Mouse (Mus musculus) embryonic facial prominence, embryonic 10.5 days (tissue): ENCODE results near the gene Olfr828. TPM values are rescaled to one million over a fixed set of nuclear protein-coding genes. Genes with fewer than 3 reads are reported as not detected.

Experiments used
- DNase-seq: peaks from one replicate; pipeline ENCODE4 v3.0.0-alpha.2; 2017; ENCODE audit warnings: low spot score
- H3K27ac ChIP-seq: fragments of 300-500 bp; sonication (generic); replicated peaks from 2 replicates; pipeline ENCODE4 v1.5.1; 2016; ENCODE audit warnings: mild to moderate bottlenecking
- H3K27me3 ChIP-seq: fragments of 300-500 bp; sonication (generic); replicated peaks from 2 replicates; pipeline ENCODE4 v1.6.1; 2016; ENCODE audit warnings: low read depth, mild to moderate bottlenecking; ENCODE audit not compliant: poor library complexity, severe bottlenecking
- H3K36me3 ChIP-seq: fragments of 300-500 bp; sonication (generic); replicated peaks from 2 replicates; pipeline ENCODE4 v1.6.1; 2016; ENCODE audit warnings: mild to moderate bottlenecking, moderate library complexity
- H3K4me1 ChIP-seq: fragments of 300-500 bp; sonication (generic); 2 replicates; pipeline ENCODE4 v1.6.1; 2016
- H3K4me3 ChIP-seq: fragments of 300-500 bp; sonication (generic); 2 replicates; pipeline ENCODE4 v1.5.1; 2016; ENCODE audit warnings: mild to moderate bottlenecking, moderate library complexity
- H3K9me3 ChIP-seq: fragments of 300-500 bp; sonication (generic); 2 replicates; pipeline ENCODE4 v1.6.1; 2016; ENCODE audit warnings: mild to moderate bottlenecking
- WGBS: fragments of 180-500 bp; shearing (Covaris S2); methylation state at CpG from one replicate; pipeline ENCODE4 v1.1.7; 2016; 5-methylcytosine and 5-hydroxymethylcytosine counted together
- polyA plus RNA-seq: library from polyadenylated mRNA; unstranded; fragments of >200 nt; fragmentation: Nextera tagmentation; extraction: Ambion mirVana; gene quantifications from 2 replicates; pipeline ENCODE4 v1.2.1, GENCODE M21; 2016

Gene Olfr828
- not detected in 2 replicates for polyA plus RNA-seq

- no peaks in the 10 kb centered on the region for H3K9me3 ChIP-seq
- no peak within 1 kb of the TSS for H3K4me3 ChIP-seq
- no peaks in the 10 kb centered on the region for H3K36me3 ChIP-seq
- no peaks in the 10 kb centered on the region for H3K4me1 ChIP-seq
- DNase-seq = no peak
- no peaks in the 10 kb centered on the region for H3K27me3 ChIP-seq
- H3K27ac ChIP-seq = no peak within 1 kb of the TSS
Observed at GRCm38 (mm10) chr9:18819426-18819825, at the start of gene Olfr828. Gene Olfr828 (minus strand): TSS chr9:18819526.

DNA sequence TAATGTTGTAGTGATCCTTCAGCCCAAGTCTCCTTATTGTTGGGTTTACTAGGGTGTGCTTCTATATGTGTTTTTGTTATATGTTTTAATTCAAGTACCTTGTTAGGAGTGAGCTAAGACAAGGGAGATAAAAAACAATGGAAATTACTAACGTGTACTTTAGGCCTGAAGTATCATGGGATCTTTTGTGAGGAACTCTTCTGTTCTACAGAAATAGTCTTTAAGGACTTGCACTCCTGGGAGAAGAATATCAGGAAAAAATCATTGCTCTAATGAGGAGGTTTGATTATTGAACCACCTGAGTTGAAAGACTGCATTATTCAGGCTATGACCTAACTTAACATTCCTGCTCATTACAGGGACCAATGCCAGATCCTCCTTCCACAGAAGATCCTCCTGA, 35.3 kb upstream of the Olfr828 start, which contains the start of gene Olfr829:
Olfr829 (plus strand) TSS at position 301 of the 400 bp plus-strand sequence.
- WGBS = 68% methylated on average over 1 of the region's 1 CpGs
- no peak within 1 kb of the TSS for H3K27ac ChIP-seq
- no peak within 1 kb of the TSS for H3K4me3 ChIP-seq
- DNase-seq = no peak
- no peaks in the 10 kb centered on the region for H3K36me3 ChIP-seq
- H3K4me1 ChIP-seq = no peaks in the 10 kb centered on the region
- no peaks in the 10 kb centered on the region for H3K9me3 ChIP-seq
- no peaks in the 10 kb centered on the region for H3K27me3 ChIP-seq

GRCm38 (mm10) chr9:18785316-18785715, 34.0 kb downstream of the Olfr828 start:
- H3K27me3 ChIP-seq = no peaks in the 10 kb centered on the region
- no peaks in the 10 kb centered on the region for H3K9me3 ChIP-seq
- H3K36me3 ChIP-seq = no peaks in the 10 kb centered on the region
- H3K4me1 ChIP-seq = no peaks in the 10 kb centered on the region
- 54% methylated on average over 7 of the region's 7 CpGs for WGBS
- no peak overlapping the region for H3K27ac ChIP-seq
- no peak overlapping the region for H3K4me3 ChIP-seq
- no peak for DNase-seq

GRCm38 (mm10) chr9:18779476-18779875, 39.9 kb downstream of the Olfr828 start:
- H3K9me3 ChIP-seq = peaks cover 5% of the 10 kb centered on the region; the same call in 1 of the 2 replicates
- H3K4me3 ChIP-seq = no peak overlapping the region
- no peaks in the 10 kb centered on the region for H3K27me3 ChIP-seq
- no peak overlapping the region for H3K27ac ChIP-seq
- no peaks in the 10 kb centered on the region for H3K36me3 ChIP-seq
- 71% methylated on average over 24 of the region's 24 CpGs for WGBS
- no peaks in the 10 kb centered on the region for H3K4me1 ChIP-seq
- no peak for DNase-seq

DNA sequence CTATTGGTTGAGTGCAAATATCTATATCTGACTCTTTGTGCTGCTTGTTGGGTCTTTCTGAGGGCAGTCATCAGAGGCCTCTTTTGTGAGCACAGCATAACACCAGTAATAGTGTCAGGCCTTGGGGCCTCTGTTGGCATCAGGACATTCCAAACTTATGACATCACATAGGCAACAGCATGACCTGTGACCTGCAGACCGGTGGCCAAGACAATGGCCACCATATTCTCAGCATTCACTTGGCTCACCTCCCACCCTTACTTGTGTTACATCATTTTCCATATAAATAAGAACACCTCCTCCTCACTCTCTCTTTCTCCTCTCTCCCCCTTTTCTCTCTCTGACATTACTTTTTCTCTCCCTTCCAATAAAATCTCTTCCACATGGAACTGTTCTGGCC, 40.3 kb downstream of the Olfr828 start:
- DNase-seq = no peak
- H3K36me3 ChIP-seq = no peaks in the 10 kb centered on the region
- H3K4me1 ChIP-seq = no peaks in the 10 kb centered on the region
- H3K27me3 ChIP-seq = no peaks in the 10 kb centered on the region
- H3K27ac ChIP-seq = no peak overlapping the region
- WGBS = 67% methylated on average over 1 of the region's 1 CpGs
- H3K4me3 ChIP-seq = no peak overlapping the region
- peaks cover 5% of the 10 kb centered on the region; the same call in 1 of the 2 replicates for H3K9me3 ChIP-seq

Other genes starting within 250 kb of the Olfr828 start
- gene Muc16, start 145.0 kb downstream of the Olfr828 start, polyA plus RNA-seq = not detected in 2 replicates
- gene Olfr24, start 55.5 kb downstream of the Olfr828 start, polyA plus RNA-seq = not detected in 2 replicates
- gene Olfr829, start 35.4 kb upstream of the Olfr828 start, polyA plus RNA-seq = not detected in 2 replicates
- not detected in 2 replicates for gene Olfr830, start 55.2 kb upstream of the Olfr828 start, polyA plus RNA-seq
- gene Olfr832, start 117.6 kb upstream of the Olfr828 start, polyA plus RNA-seq = not detected in 2 replicates
- not detected in 2 replicates for gene Olfr834, start 168.5 kb upstream of the Olfr828 start, polyA plus RNA-seq
- not detected in 2 replicates for gene Olfr835, start 213.2 kb upstream of the Olfr828 start, polyA plus RNA-seq